8 mouse cellular contexts compared by ENCODE assay signal in genomic region chr14:20378313-20379061, GRCm38 (mm10). TPM values are rescaled to one million over a fixed set of nuclear protein-coding genes. Genes with fewer than 3 reads are reported as not detected.
DNase-seq lines count a peak whose midpoint lies in the region; ATAC-seq and TF ChIP-seq lines count a peak whose summit lies in the region.

No protein-coding gene starts in this region.

- H3K27me3 ChIP-seq in forebrain, embryonic 10.5 days (ENCODE audit: poor library complexity, severe bottlenecking): no peaks in the 10 kb centered on the region
- H3K27me3 ChIP-seq in forebrain, embryonic 12.5 days: no peaks in the 10 kb centered on the region
- no peaks in the 10 kb centered on the region for H3K27me3 ChIP-seq in Patski
- no peaks in the 10 kb centered on the region for H3K27me3 ChIP-seq in liver, embryonic 13.5 days

- H3K9me3 ChIP-seq in forebrain, embryonic 10.5 days: 0 out of 2 replicates have a peak, but pooled peaks cover 3% of the 10 kb centered on the region
- H3K9me3 ChIP-seq in forebrain, embryonic 12.5 days: no peaks in the 10 kb centered on the region
- H3K9me3 ChIP-seq in liver, embryonic 13.5 days (replicated peaks): no peaks in the 10 kb centered on the region

- H3K4me2 ChIP-seq in forebrain, embryonic 12.5 days: no peak overlapping the region
- no peak overlapping the region for H3K4me2 ChIP-seq in liver, embryonic 13.5 days

- peaks cover 95% of the 10 kb centered on the region for H3K36me3 ChIP-seq in forebrain, embryonic 10.5 days (replicated peaks)
- peaks cover 64% of the 10 kb centered on the region for H3K36me3 ChIP-seq in forebrain, embryonic 12.5 days (replicated peaks)
- H3K36me3 ChIP-seq in liver, embryonic 13.5 days: peaks cover 41% of the 10 kb centered on the region

- peak; percentile 75 for TF ChIP-seq CTCF in Patski (IDR thresholded peaks at IDR 0.05)

- no peak overlapping the region for H3K4me3 ChIP-seq in forebrain, embryonic 10.5 days
- no peak overlapping the region for H3K4me3 ChIP-seq in forebrain, embryonic 12.5 days (replicated peaks)
- H3K4me3 ChIP-seq in liver, embryonic 13.5 days (replicated peaks): no peak overlapping the region

- in situ Hi-C loops in Patski (cut with MboI; ENCODE audit: low pct_unique_long_range_greater_than_20kb): no loop called here

- CTCF ChIA-PET in Patski (lab: Charles Lee): interaction anchor here (1.0 to 3.4 kb wide), 9 partner anchors 10 to 163 kb away, joined by 3 to 20 read pairs (median 5); partner anchors contain the start of genes Dnajc9, Ecd, Fam149b and Mrps16

- DNase-seq in forebrain, embryonic 10.5 days (ENCODE audit: extremely low spot score, low spot score): peak; percentile 27
- DNase-seq in Patski (ENCODE audit: low read depth, low spot score): no peak
- peak; percentile 73 for DNase-seq in embryo, embryonic 10.5 days (ENCODE audit: low spot score)
- DNase-seq in liver, embryonic 13.5 days: peak; percentile 47
- DNase-seq in retina, adult 2 months (ENCODE audit: low read depth, low spot score): peak; percentile 47
- no peak for DNase-seq in layer of hippocampus, adult 9-11 months

- no peaks in the 10 kb centered on the region for H3K4me1 ChIP-seq in forebrain, embryonic 10.5 days
- no peaks in the 10 kb centered on the region for H3K4me1 ChIP-seq in forebrain, embryonic 12.5 days
- H3K4me1 ChIP-seq in liver, embryonic 13.5 days (replicated peaks): peaks cover 21% of the 10 kb centered on the region

- H3K27ac ChIP-seq in forebrain, embryonic 10.5 days: no peak overlapping the region
- no peak overlapping the region for H3K27ac ChIP-seq in forebrain, embryonic 12.5 days
- no peak overlapping the region for H3K27ac ChIP-seq in liver, embryonic 13.5 days

- no peak for ATAC-seq in forebrain, embryonic 12.5 days (ENCODE audit: low FRiP score)
- ATAC-seq in Patski: peak; percentile 82
- ATAC-seq in hematopoietic stem cell, adult 5-6 weeks (replicated peaks in 1 of 2; ENCODE audit: insufficient read depth in 1 of 2, low FRiP score in 2 of 2, low TSS enrichment in 1 of 2, low read depth in 1 of 2, poor library complexity in 2 of 2, severe bottlenecking in 2 of 2): peak; percentile 81 to 94
- peak; percentile 72 for ATAC-seq in liver, embryonic 13.5 days (ENCODE audit: low read depth)

- no peak overlapping the region for H3K9ac ChIP-seq in forebrain, embryonic 12.5 days
- H3K9ac ChIP-seq in liver, embryonic 13.5 days: no peak overlapping the region

- POLR2A ChIA-PET in Patski (lab: Charles Lee): no interaction called here

- 48% methylated on average over 13 of the region's 13 CpGs for WGBS in forebrain, embryonic 10.5 days
- WGBS in forebrain, embryonic 12.5 days: 46% methylated on average over 13 of the region's 13 CpGs
- 26% methylated on average over 13 of the region's 13 CpGs for WGBS in liver, embryonic 13.5 days (ENCODE audit: insufficient replicate concordance)

RNA-seq across cellular contexts. Expression of gene Dnajc9, which starts 10.2 kb away (rescaled TPM):
- 374 and 381 TPM in 2 replicates for polyA plus RNA-seq in forebrain, embryonic 10.5 days (2016; fragmentation: Nextera tagmentation; extraction: Ambion mirVana)
- polyA plus RNA-seq in forebrain, embryonic 12.5 days (2016; fragmentation: Nextera tagmentation; extraction: Ambion mirVana): 288 and 299 TPM in 2 replicates
- 61.1 TPM for polyA plus RNA-seq in Patski (2021)
- total RNA-seq in hematopoietic stem cell, adult 5-6 weeks (2017): 248 and 261 TPM in 2 replicates
- polyA plus RNA-seq in liver, embryonic 13.5 days (2015; fragmentation: Nextera tagmentation; extraction: Ambion mirVana): 133 and 148 TPM in 2 replicates

RNA-seq across cellular contexts. Expression of gene Mrps16, which starts 14.9 kb away (rescaled TPM):
- 78.0 and 78.5 TPM in 2 replicates for polyA plus RNA-seq in forebrain, embryonic 10.5 days (2016; fragmentation: Nextera tagmentation; extraction: Ambion mirVana)
- polyA plus RNA-seq in forebrain, embryonic 12.5 days (2016; fragmentation: Nextera tagmentation; extraction: Ambion mirVana): 59.8 and 60.2 TPM in 2 replicates
- polyA plus RNA-seq in Patski (2021): 80.4 TPM
- total RNA-seq in hematopoietic stem cell, adult 5-6 weeks (2017): 28.2 and 43.8 TPM in 2 replicates
- 71.5 and 73.0 TPM in 2 replicates for polyA plus RNA-seq in liver, embryonic 13.5 days (2015; fragmentation: Nextera tagmentation; extraction: Ambion mirVana)

RNA-seq across cellular contexts. Expression of gene Fam149b, which starts 30.5 kb away (rescaled TPM):
- polyA plus RNA-seq in forebrain, embryonic 10.5 days (2016; fragmentation: Nextera tagmentation; extraction: Ambion mirVana): 45.7 and 48.3 TPM in 2 replicates
- 53.0 and 55.3 TPM in 2 replicates for polyA plus RNA-seq in forebrain, embryonic 12.5 days (2016; fragmentation: Nextera tagmentation; extraction: Ambion mirVana)
- polyA plus RNA-seq in Patski (2021): 40.7 TPM
- total RNA-seq in hematopoietic stem cell, adult 5-6 weeks (2017): 39.9 and 58.2 TPM in 2 replicates
- polyA plus RNA-seq in liver, embryonic 13.5 days (2015; fragmentation: Nextera tagmentation; extraction: Ambion mirVana): 8.2 and 8.4 TPM in 2 replicates

RNA-seq across cellular contexts. Expression of gene Ecd, which starts 30.6 kb away (rescaled TPM):
- 79.2 and 81.1 TPM in 2 replicates for polyA plus RNA-seq in forebrain, embryonic 10.5 days (2016; fragmentation: Nextera tagmentation; extraction: Ambion mirVana)
- polyA plus RNA-seq in forebrain, embryonic 12.5 days (2016; fragmentation: Nextera tagmentation; extraction: Ambion mirVana): 63.6 and 64.0 TPM in 2 replicates
- 46.4 TPM for polyA plus RNA-seq in Patski (2021)
- 59.0 and 79.5 TPM in 2 replicates for total RNA-seq in hematopoietic stem cell, adult 5-6 weeks (2017)
- polyA plus RNA-seq in liver, embryonic 13.5 days (2015; fragmentation: Nextera tagmentation; extraction: Ambion mirVana): 35.6 and 39.2 TPM in 2 replicates

Comparison
In these comparisons a context has a peak if more than half of its experiments do, and no peak if none do; other contexts are left out.
1. DNase-seq: peak in forebrain, embryonic 10.5 days (single experiment), embryo, embryonic 10.5 days (single experiment), liver, embryonic 13.5 days (single experiment) and retina, adult 2 months (single experiment); none in Patski (single experiment) and layer of hippocampus, adult 9-11 months (single experiment).